Mouse (Mus musculus): ENCODE results near the gene Alkbh1.
A peak's percentile ranks its signal among the peaks of the same experiment; 100 is the strongest.
"Not testable (repeated sequence)": the region's sequence is repeated elsewhere in the genome, so short reads cannot be mapped to it uniquely, and the experiment has no call there.

Gene Alkbh1

DNA sequence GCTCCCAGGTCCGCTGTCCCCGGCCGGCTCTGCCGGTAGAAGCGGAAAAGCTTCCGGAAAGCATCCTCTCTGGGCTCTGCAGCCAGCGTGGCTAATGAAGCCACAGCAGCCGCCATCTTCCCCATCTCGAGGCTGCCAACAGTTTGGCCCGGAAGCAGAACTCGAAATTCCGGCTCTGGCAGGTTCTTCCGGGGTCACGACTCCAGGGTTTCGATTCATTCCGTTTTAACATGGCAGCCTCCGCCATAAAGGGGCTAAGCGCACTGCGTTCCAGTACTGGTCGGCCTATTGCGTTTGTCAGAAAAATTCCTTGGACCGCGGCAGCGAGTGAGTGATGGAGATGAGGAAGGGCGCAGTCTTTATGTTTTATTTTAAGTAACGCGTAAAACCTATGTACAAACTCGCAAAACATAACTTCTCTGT, at the start of gene Alkbh1, which contains the start of gene Slirp:
Alkbh1 (minus strand) TSS at position 318 of the 423 bp plus-strand sequence.
Slirp (plus strand) TSS at position 197 of the 423 bp plus-strand sequence.
- peak; percentile 93 for DNase-seq

DNA sequence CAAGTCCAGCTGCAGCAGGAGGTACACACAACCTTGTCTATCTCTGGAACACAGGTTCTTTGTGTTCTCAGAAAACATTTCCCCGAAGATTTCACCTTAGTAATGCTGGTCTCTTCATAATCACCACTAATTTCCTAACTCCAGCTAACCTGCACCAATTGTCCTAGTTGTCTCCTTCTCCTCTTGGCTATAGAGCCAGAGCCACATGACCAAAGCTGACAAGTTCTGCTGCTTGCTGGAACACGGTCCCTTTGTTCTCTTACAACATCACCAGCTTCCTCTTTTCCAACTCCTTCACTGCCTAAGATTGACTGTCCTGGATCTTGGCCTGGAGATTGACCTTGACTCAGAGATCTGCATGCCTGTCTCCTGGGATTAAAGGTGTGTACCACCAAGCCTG, 44.9 kb upstream of the Alkbh1 start:
- DNase-seq: not testable (repeated sequence)

GRCm38 (mm10) chr12:87482482-87482881, 38.7 kb upstream of the Alkbh1 start:
- DNase-seq: not testable (repeated sequence)

GRCm38 (mm10) chr12:87474756-87475155, 30.9 kb upstream of the Alkbh1 start:
- DNase-seq: no peak

GRCm38 (mm10) chr12:87471964-87472786, 28.4 kb upstream of the Alkbh1 start, which contains the start of gene Snw1:
Gene Snw1 (minus strand): TSS chr12:87472274.
- DNase-seq: peak; percentile 96

DNA sequence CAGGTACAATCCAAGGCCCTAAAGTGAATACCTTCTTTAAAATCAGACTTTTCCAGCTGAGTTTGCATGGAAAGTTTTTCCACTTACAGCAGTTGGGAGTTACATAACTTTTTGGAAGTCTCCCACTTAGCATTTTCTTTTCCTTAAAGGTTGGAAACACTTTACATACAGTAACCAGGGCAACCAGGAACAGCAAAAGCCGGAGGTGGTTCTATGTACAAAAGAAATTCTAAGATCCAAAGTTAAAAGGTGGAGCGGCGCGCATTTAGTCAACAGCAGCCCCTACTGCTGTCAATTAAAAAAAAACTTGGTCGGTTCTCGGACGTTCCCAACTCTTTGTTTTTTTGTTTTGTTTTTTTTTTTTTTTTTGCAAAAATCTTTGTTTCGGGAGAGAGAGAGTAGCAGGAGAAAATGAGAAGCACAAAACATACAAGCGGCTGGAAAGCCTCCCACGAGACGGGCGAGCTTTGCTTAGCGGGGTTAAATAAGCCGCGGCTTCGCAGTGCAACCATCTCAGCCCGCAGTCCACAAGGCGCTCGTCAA, 27.7 kb upstream of the Alkbh1 start:
- no peak for DNase-seq

GRCm38 (mm10) chr12:87470263-87471136, 26.7 kb upstream of the Alkbh1 start:
- DNase-seq: no peak

DNA sequence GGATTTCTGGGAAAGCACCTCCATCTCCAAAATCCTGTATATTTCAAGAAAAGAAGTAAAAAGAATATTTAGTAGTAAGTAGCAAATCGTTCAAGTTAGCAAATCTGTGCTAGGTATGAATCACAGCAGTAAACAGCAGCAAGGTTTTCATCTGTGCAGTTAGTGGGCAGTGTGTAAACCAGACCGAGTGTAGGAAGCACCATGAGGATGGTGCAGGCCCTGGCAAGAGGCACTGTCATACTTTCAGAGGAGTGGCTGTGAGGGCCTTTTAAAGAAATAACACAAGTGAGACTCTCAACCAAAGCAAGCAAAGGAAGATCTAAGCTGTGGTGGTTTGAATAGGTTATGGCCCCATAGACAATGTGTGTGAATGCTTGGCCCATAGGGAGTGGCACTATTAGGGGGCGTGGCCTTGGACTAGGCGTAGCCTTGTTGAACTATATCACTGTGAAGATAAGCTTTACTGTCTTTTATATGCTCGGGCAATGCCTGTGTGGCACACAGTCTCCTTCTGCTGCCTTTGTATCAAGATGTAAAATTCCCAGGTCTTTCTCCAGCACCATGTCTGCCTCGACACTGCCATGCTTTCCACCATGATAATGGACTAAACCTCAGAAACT, 21.0 kb upstream of the Alkbh1 start:
- DNase-seq: no peak

GRCm38 (mm10) chr12:87449456-87449855, 5.6 kb upstream of the Alkbh1 start:
- DNase-seq: no peak

DNA sequence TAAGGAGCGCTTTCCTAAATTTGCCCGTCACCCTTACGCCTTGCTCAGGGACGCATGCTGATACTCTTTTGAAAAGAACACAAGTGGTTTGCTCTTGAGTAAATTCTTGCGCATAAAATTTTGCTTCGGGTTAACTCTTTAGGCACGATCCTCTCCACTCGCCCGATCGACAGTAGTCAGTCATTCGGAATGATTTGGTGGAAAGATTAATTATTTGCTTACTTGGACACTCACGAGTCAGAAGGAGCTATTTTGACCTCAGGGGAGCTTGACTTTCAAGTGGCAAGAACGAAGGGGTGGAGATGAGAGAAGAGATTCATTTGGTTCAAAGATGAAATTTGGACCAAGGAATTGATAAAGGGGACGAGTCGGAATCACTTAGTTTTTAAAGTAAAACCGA, 394 bp upstream of the Alkbh1 start:
- DNase-seq: no peak

GRCm38 (mm10) chr12:87443115-87443699, 610 bp downstream of the Alkbh1 start:
- DNase-seq: no peak

GRCm38 (mm10) chr12:87442177-87443114, 1.4 kb downstream of the Alkbh1 start:
- no peak for DNase-seq

DNA sequence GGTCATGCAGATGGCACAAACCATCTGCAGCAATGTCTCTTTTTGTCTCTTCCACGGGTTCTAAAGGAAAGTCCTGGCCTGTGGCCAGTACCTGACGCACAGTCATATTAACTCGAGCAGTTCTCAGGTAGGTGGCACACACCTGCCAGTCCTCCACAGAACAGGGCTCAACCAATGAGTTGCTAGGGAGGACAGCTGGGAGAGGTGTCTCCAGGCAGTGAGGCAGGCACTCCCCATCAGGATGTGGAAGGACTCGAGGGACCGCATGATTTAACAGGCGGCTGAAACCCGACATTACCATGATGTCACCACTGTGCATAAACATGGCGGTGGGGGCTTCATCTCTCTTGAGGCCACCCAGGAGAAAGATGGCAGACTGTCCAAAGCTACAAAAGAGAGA, 14.9 kb downstream of the Alkbh1 start:
- DNase-seq: no peak

DNA sequence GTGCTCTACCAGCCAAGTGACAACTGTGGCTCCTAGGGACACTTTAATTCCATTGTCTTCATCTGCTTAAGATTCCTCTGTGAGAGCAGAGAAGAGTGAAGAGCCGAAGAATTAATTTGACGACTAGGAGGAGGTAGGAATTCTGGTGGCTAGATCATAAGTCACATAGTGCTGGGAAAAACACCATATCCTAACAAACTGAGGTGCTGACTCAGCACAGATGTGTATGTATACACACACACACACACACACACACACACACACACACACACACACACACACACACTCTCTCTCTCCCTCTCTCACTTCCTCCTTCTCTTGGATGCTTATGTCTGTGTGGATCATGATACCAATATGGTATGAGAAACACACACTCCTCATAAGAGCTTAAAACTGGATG, 15.5 kb downstream of the Alkbh1 start:
- no peak for DNase-seq

GRCm38 (mm10) chr12:87426354-87427031, 17.3 kb downstream of the Alkbh1 start:
- no peak for DNase-seq

GRCm38 (mm10) chr12:87424516-87424915, 19.3 kb downstream of the Alkbh1 start:
- DNase-seq: no peak

GRCm38 (mm10) chr12:87423700-87424099, 20.1 kb downstream of the Alkbh1 start:
- no peak for DNase-seq

DNA sequence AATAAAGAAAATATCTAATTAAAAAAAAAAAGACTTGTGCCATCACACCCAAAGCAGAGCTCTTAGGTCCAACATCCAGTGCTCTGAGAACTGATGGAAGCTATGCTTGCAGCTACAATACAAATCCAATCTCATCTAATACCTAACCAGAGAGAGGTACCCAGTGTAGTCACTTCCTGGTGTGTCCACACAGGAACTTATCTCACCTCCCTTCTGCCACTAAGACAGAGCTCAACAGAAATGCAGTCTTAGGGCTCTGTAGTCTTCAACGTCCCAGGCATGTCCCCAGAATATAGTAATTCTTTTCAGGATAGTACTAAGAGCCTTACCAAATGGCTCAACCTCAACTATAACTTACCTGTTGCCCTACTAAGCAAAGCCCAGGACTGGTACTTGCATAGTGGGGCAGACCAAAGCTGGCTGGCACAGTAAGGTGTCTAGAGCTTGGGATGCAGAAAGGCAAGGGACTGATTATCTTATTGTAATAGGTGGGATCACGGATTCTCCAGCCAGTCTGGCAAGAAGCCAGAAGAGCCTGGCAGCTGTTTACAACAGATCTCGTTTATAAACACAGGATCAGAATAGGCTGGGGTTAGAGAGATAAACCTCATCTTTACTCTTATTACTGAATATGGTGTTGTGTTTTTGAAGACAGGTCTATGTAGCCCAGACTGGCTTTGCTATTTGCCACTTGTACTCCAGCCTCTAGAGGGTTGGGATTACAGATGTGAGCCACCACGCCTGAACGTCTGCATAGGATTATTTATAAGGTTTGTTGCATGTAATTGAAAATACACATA, 21.9 kb downstream of the Alkbh1 start:
- no peak for DNase-seq

GRCm38 (mm10) chr12:87419974-87420485, 23.8 kb downstream of the Alkbh1 start:
- no peak for DNase-seq

DNA sequence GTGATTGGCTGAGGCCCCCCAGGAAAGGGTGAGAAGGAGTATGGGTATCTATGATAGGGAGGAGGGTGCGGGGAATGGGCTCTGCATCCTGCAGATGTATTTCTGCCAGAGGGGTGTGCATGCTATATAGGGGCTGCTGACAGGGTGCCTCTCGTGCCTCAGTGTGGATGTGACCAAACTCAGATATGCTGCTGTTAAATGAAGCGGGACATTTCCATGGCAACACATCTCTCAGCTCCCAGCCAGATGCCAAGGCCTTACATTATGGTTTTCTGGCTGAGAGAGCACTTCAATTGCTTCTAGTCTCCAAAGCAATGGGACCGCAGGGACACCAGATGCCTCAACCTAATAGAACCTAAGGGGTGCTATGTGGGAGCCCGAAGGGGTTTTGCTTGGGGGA, 24.9 kb downstream of the Alkbh1 start:
- no peak for DNase-seq

All from kidney, postnatal 10 days (tissue).